Mouse (Mus musculus) right cerebral cortex, postnatal 14 days (tissue): ENCODE data around the gene Ccdc130.

ENCODE experiments used
- DNase-seq: peaks from one replicate; pipeline ENCODE4 v3.0.0; 2022

The Ccdc130 gene

DNA sequence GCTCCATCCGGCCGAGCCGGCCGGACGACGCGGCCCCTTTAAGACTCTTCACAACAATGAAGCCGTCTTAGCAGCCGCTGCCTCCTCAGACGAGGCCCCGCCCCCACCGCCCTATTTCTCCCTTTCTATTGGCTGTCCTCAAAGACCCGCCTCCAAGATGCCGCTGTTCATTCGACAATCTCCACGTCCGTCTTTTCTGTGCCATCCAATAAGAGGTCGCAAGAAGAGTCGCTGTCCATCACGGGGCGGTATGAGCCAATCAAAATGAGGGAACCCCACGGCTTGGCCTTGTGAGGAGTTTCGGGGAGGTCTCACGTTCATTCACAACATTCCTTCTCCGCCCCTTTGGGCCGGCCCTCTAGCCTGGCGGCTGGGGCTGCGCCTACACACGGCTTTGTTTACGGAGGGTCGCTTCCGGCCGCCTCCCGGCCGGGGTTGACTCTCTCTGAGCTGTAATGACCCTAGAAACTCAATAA lies 33.1 kb downstream of the Ccdc130 start, which contains the start of gene Zswim4:
TSS of gene Zswim4 (minus strand) at position 58 of the 476 bp plus-strand sequence.
- peak; percentile 96 for DNase-seq

- no peak for DNase-seq
Measured at GRCm38 (mm10) chr8:84236410-84236997, 33.7 kb downstream of the Ccdc130 start.

GRCm38 (mm10) chr8:84235746-84236409 lies 34.3 kb downstream of the Ccdc130 start:
- DNase-seq: no peak

- no peak for DNase-seq
Measured at GRCm38 (mm10) chr8:84233055-84233454, 37.1 kb downstream of the Ccdc130 start.

DNA sequence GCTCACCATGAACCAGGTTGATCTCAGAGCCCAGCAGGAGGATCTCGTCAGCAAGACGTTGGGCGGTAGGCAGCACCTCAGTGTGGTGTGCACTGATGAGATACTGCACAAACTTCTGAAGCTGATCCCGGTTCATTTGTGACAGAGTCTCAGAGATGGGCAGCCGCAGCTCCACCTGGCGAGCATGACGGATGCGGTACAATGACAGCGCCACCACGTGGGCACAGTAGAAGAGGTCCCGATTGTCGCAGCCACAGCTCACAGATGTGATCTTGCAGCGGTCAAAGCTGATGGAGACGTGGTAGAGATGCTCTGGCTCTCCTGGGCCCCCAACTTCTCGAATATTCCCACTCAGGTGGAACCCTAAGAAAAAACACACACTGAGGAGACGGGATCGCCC lies 39.4 kb downstream of the Ccdc130 start:
- DNase-seq: no peak

GRCm38 (mm10) chr8:84223322-84224029 lies 46.7 kb downstream of the Ccdc130 start:
- DNase-seq: no peak

DNA sequence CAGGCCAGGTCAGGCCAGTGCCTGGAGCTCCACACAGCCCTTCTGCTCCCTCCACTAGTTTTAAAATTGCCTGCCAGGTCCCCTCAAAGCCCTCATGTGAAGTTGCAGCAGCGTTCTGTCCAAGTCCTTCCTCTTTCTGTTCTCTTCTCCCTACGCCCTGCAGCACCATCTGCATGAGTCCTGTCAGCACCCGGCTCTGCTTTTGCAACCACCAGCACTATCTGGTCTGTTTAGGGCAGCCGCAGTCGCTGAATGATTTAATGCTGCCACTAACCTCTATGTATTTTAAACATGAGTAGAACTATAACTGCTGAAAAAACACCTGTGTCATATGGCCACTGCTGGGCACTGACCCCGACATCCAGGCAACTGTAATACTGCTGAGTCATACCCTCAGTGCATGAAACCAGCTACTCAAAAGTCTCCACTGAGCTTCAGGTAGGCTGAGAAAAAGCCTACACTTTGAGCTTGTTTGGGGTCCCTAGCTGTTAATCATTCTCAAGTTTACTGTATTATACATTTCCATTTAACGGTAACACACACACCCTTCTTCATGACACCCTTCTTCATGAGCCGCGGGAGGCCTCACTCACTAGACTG lies 47.5 kb downstream of the Ccdc130 start:
- no peak for DNase-seq

- no peak for DNase-seq
Measured at GRCm38 (mm10) chr8:84220105-84220504, 50.1 kb downstream of the Ccdc130 start.

DNA sequence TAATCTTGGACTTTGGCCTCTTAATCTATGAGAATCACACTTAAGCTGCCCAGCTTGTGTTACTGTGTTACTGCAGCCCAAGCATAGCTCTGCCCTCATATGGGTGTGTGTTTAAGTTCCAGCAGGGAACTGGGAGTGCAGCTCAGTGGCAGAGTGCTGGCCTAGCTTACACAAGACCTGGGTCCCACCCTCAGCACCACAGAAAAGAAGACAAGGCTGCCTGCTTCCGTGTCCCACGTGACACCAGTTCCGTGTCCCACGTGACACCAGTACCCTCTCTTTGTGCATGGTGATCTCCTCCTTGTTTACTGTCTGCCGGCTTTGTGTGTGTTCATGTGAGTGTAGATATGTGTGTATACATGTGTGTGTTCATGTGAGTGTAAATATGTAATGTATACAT lies 52.0 kb downstream of the Ccdc130 start:
- no peak for DNase-seq

DNA sequence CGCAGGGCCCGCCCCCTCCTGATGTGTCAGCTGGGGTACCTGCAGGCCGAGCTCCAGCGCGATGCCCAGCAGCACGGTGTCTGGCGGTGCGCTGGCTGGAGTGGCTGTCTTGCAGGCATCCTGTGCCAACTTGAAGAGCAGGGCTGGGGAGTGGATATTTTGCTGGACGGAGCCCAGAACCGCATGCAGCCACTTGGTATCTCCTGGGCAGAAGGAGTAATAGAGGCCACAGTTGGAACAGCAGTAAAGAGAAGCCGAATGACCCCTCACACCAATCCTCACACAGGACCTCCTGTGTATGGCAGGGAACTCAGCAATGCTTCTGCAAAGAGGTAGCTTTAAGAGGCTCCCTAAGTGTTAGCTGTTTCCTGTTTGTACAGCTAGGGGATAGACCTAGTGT lies 53.0 kb downstream of the Ccdc130 start:
- no peak for DNase-seq

- no peak for DNase-seq
Measured at GRCm38 (mm10) chr8:84213277-84213676, 56.9 kb downstream of the Ccdc130 start.

- no peak for DNase-seq
Measured at GRCm38 (mm10) chr8:84211881-84212563, 58.2 kb downstream of the Ccdc130 start.

- no peak for DNase-seq
Measured at GRCm38 (mm10) chr8:84211202-84211601, 59.0 kb downstream of the Ccdc130 start.

- peak; percentile 85 for DNase-seq
Measured at GRCm38 (mm10) chr8:84210167-84210791, 59.9 kb downstream of the Ccdc130 start.

DNA sequence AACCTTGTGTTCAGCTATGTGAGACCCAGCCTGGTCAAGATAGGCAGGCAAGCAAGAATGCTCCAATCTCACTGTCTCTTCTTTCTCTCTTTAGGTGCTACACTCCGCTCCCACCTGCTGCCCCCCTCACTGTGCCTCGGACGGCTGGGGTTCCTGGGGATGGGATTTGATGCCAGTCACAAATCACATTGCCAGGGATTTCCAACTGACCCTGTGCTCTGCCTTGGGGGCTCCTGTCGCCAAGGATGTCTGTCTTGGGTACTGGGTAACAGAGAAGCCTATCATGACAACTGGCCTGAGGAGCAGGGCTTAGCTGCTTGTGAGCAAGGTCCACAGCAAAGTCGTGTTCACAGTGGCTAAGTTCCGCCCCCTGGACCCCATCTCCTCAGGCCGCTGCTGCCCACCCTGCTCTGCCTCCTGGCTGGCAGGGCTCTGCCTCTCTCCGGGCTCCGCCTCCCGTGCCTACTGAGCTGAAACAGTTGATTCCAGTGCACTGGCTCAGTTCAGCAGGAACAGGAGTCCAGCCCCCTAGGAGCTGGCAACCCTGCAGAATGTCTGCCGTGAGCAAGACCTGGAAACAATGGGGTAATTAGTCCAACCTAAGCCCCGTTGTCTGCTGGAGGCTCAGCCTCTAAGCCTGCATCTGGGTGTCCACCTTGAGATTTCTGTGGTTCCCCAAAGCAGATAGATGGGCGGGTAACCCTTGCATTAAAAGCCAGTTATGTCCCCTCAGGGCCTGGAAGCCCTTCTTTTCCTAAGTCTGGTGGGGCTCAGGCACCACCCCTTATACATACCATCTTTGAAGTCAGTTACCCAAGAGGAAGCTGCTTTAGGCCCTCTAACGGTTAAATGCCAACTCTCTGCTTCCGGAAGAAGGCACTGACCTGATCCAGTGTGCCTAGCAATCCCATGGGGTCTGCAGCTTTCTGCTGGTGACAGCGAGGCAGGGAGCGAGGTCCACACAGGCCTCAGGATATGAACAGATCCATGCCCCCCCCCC lies 61.5 kb downstream of the Ccdc130 start:
- no peak for DNase-seq

DNA sequence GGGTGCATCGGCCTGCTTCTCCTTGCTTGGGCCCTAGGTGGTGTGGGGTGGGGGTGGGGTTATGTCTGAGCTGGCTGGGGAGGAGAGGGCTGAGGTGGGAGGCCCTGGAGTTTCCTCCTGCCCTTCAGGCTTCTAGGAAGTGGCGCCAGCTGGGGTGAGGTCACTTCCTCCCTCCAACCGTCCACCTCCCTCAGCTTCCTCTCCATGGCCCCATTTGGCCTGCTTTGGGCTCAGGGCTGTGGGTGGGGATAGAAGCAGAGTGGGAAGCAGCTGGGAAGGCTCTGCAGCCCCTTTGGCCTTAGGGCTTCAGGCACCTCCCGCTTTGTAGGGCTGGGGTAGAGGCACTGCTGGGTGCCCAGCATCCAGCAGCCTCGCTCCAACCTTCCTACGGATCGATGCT lies 62.4 kb downstream of the Ccdc130 start:
- no peak for DNase-seq
